In the genomic region with DNA sequence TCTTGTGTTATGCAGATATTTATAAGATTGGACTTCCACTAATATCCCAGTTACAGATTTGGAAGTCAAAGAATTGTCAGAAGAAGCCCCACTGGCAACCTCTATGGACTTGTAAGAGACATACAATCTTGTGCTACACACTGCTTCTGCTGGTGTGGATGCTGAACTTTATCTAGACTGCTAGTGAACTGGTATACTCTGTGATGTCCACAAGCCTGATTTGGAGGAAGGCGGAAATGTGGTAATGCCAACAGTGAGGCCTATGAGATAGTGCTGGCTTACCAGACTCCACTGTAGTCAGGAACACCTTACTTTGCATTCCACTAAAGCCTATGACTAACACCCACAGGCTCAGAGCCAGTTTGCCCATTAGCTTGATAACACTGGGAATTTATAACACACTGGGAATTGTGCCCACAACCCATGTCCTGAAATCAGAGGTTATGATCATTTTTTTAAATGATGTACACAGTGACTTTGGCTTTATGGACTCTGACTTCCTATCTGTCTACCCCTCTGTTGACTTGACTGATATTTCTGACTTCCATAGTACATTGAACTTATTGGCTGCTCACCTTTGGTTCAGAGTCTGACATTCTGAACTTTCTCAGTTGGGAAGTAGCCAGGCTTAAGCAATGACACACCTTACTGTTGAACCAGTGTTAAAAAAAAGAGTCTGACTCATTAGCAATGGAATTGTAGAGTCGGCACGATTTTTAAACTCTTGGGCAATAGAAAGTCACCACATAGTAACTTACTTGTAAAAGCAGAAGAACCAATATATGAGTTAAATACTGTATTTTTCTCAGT, we compare ENCODE assay signal across 13 mouse cellular contexts. TPM values are rescaled to one million over a fixed set of nuclear protein-coding genes. Genes with fewer than 3 reads are reported as not detected.
DNase-seq lines count a peak whose midpoint lies in the region; ATAC-seq and TF ChIP-seq lines count a peak whose summit lies in the region.
"Had no signal": no experiment of that assay in that cellular context is flagged by ENCODE, and none has a peak within 500 bp of the region (broad histone marks: within the 10 kb centered on the region; RNA-seq: fewer than 3 reads in every experiment).

No protein-coding gene starts in this region.

- in situ Hi-C loops in Patski (cut with MboI; ENCODE audit: low pct_unique_long_range_greater_than_20kb): no loop called here

- H3K27me3 ChIP-seq in liver, adult 2 months (ENCODE audit: control insufficient read depth, insufficient read depth, low read length): no peaks in the 10 kb centered on the region
- H3K27me3 ChIP-seq in liver, embryonic 11.5 days (replicated peaks; ENCODE audit: control insufficient read depth, insufficient read depth, low read length): no peaks in the 10 kb centered on the region
- H3K27me3 ChIP-seq in Patski: peaks cover 12% of the 10 kb centered on the region
- H3K27me3 ChIP-seq: limb, embryonic 15.5 days had no signal

- DNase-seq in liver, adult 2 months (ENCODE audit: extremely low read depth, low read depth, low spot score): peak; percentile 96
- no peak for DNase-seq in liver, embryonic 11.5 days (ENCODE audit: low spot score)
- DNase-seq in Patski (ENCODE audit: low read depth, low spot score): peak; percentile 51
- DNase-seq in cerebellum, adult 9-11 months: no peak
- no peak for DNase-seq in B cell, adult 2 months
- DNase-seq: gastrocnemius, postnatal 25 days had no signal

- H3K27ac ChIP-seq in liver, adult 2 months (replicated peaks; ENCODE audit: insufficient read depth, low read depth, low read length): peak overlapping the region; percentile 52; the same call in 1 of the 2 replicates
- no peak overlapping the region for H3K27ac ChIP-seq in liver, embryonic 11.5 days (ENCODE audit: low read depth, low read length)
- peak overlapping the region; percentile 86 for H3K27ac ChIP-seq in embryonic fibroblast, embryonic 13.5 days (ENCODE audit: insufficient read depth, low read length)
- H3K27ac ChIP-seq: forebrain, embryonic 10.5 days; limb, embryonic 15.5 days had no signal

- POLR2A ChIA-PET in Patski (lab: Charles Lee): no interaction called here

- H3K4me1 ChIP-seq in liver, adult 2 months (ENCODE audit: control insufficient read depth, insufficient read depth, low read length): peaks cover 3% of the 10 kb centered on the region; the same call in 1 of the 2 replicates
- no peaks in the 10 kb centered on the region for H3K4me1 ChIP-seq in liver, embryonic 11.5 days (replicated peaks; ENCODE audit: control insufficient read depth, insufficient read depth, low read length)
- H3K4me1 ChIP-seq in embryonic fibroblast, embryonic 13.5 days (ENCODE audit: control insufficient read depth, insufficient read depth, low read length): no peaks in the 10 kb centered on the region
- H3K4me1 ChIP-seq: forebrain, embryonic 10.5 days; limb, embryonic 15.5 days had no signal

- CTCF ChIA-PET in Patski (lab: Charles Lee): interaction anchor here (0.7 to 1.4 kb wide), 3 partner anchors 9 to 17 kb away, joined by 3 to 4 read pairs (median 3); no protein-coding TSS in a partner anchor

- no peak overlapping the region for H3K4me3 ChIP-seq in liver, adult 2 months (ENCODE audit: insufficient read depth, low read depth, low read length)
- no peak overlapping the region for H3K4me3 ChIP-seq in liver, embryonic 11.5 days (ENCODE audit: low read depth, low read length)
- H3K4me3 ChIP-seq in embryonic fibroblast, embryonic 13.5 days (ENCODE audit: insufficient read depth, low read length): no peak overlapping the region
- H3K4me3 ChIP-seq: forebrain, embryonic 10.5 days; limb, embryonic 15.5 days had no signal

- H3K4me2 ChIP-seq in liver, embryonic 11.5 days: no peak overlapping the region
- H3K4me2 ChIP-seq: limb, embryonic 15.5 days; midbrain, embryonic 11.5 days had no signal

- no peak for TF ChIP-seq POLR2A in liver, adult 2 months (IDR thresholded peaks at IDR 0.05; ENCODE audit: extremely low read depth, insufficient read depth, low read length)
- no peak for TF ChIP-seq POLR2A in embryonic fibroblast, embryonic 13.5 days (IDR thresholded peaks at IDR 0.05; ENCODE audit: low read depth, low read length)

- H3K79me2 ChIP-seq in liver, adult 2 months (ENCODE audit: control insufficient read depth, insufficient read depth, low read length): no peaks in the 10 kb centered on the region

- H3K9ac ChIP-seq in liver, adult 2 months (ENCODE audit: low read depth, low read length): no peak overlapping the region
- no peak overlapping the region for H3K9ac ChIP-seq in liver, embryonic 11.5 days (ENCODE audit: low read depth, low read length)
- H3K9ac ChIP-seq: limb, embryonic 15.5 days had no signal

- 13% methylated on average over 3 of the region's 3 CpGs for WGBS in liver, adult 2 months
- WGBS in liver, embryonic 11.5 days: 93% methylated on average over 3 of the region's 3 CpGs

- no peak for ATAC-seq in liver, embryonic 11.5 days (replicated peaks; ENCODE audit: low FRiP score)
- peak; percentile 95 for ATAC-seq in Patski
- ATAC-seq in megakaryocyte-erythroid progenitor cell, adult 5-6 weeks (replicated peaks; ENCODE audit: low FRiP score, low TSS enrichment, poor library complexity, severe bottlenecking): peak; percentile 55; the same call in 1 of the 2 replicates

- no peak for TF ChIP-seq CTCF in liver, adult 2 months (IDR thresholded peaks at IDR 0.05; ENCODE audit: low read depth, low read length)
- TF ChIP-seq CTCF in Patski (IDR thresholded peaks at IDR 0.05): no peak
- no peak for TF ChIP-seq CTCF in embryonic fibroblast, embryonic 13.5 days (IDR thresholded peaks at IDR 0.05; ENCODE audit: borderline replicate concordance, insufficient read depth, low read length)

- no peaks in the 10 kb centered on the region for H3K9me3 ChIP-seq in liver, embryonic 11.5 days (ENCODE audit: control insufficient read depth, low read length)
- H3K9me3 ChIP-seq: forebrain, embryonic 10.5 days; limb, embryonic 15.5 days had no signal

- H3K36me3 ChIP-seq in liver, adult 2 months (ENCODE audit: control insufficient read depth, insufficient read depth, low read length): no peaks in the 10 kb centered on the region
- H3K36me3 ChIP-seq in liver, embryonic 11.5 days (ENCODE audit: control insufficient read depth, insufficient read depth, low read length): no peaks in the 10 kb centered on the region
- H3K36me3 ChIP-seq: forebrain, embryonic 10.5 days; limb, embryonic 15.5 days had no signal

RNA-seq across cellular contexts. Expression of a gene that starts 22.9 kb away (rescaled TPM):
- total RNA-seq in liver, adult 2 months (2014; rRNA removed): 0.09 TPM in 1 of 2 replicates, not detected in the other
- 0.02 TPM in 1 of 2 replicates, not detected in the other for polyA plus RNA-seq in liver, adult 2 months (2012; rRNA removed)
- 0.23 and 0.27 TPM in 2 replicates for polyA plus RNA-seq in liver, embryonic 11.5 days (2014; fragmentation: Nextera tagmentation; extraction: Ambion mirVana)
- polyA plus RNA-seq in Patski (2021): 0.01 TPM
- polyA plus RNA-seq in embryonic fibroblast, embryonic 13.5 days (2011; ENCODE audit: insufficient read length, low read depth, missing spikeins): 2.9 and 5.3 TPM in 2 replicates
- 0.07 TPM in 1 of 2 replicates, not detected in the other for total RNA-seq in megakaryocyte-erythroid progenitor cell, adult 5-6 weeks (2014; fragmentation: Nextera tagmentation)
- total RNA-seq in megakaryocyte-erythroid progenitor cell, adult 5-6 weeks (2017): not detected in 2 replicates

RNA-seq across cellular contexts. Expression of a gene that starts 34.1 kb away (rescaled TPM):
- not detected in 2 replicates for total RNA-seq in liver, adult 2 months (2014; rRNA removed)
- polyA plus RNA-seq in liver, adult 2 months (2012; rRNA removed): not detected in 2 replicates
- polyA plus RNA-seq in liver, embryonic 11.5 days (2014; fragmentation: Nextera tagmentation; extraction: Ambion mirVana): 1.0 and 1.1 TPM in 2 replicates
- not detected for polyA plus RNA-seq in Patski (2021)
- not detected in 2 replicates for polyA plus RNA-seq in embryonic fibroblast, embryonic 13.5 days (2011; ENCODE audit: insufficient read length, low read depth, missing spikeins)
- total RNA-seq in megakaryocyte-erythroid progenitor cell, adult 5-6 weeks (2014; fragmentation: Nextera tagmentation): not detected in 2 replicates
- total RNA-seq in megakaryocyte-erythroid progenitor cell, adult 5-6 weeks (2017): not detected in 2 replicates
- total RNA-seq: gastrocnemius, postnatal 25 days; layer of hippocampus, postnatal 10 days had no signal
- polyA plus RNA-seq: forebrain, embryonic 10.5 days; limb, embryonic 15.5 days; midbrain, embryonic 11.5 days; neural tube, embryonic 11.5 days had no signal

RNA-seq across cellular contexts. Expression of a gene that starts 49.9 kb away (rescaled TPM):
- total RNA-seq in liver, adult 2 months (2014; rRNA removed): 1.8 and 2.3 TPM in 2 replicates
- 2.0 and 2.2 TPM in 2 replicates for polyA plus RNA-seq in liver, adult 2 months (2012; rRNA removed)
- 27.7 and 31.5 TPM in 2 replicates for polyA plus RNA-seq in liver, embryonic 11.5 days (2014; fragmentation: Nextera tagmentation; extraction: Ambion mirVana)
- polyA plus RNA-seq in Patski (2021): 0.27 TPM
- 2.8 and 4.2 TPM in 2 replicates for polyA plus RNA-seq in embryonic fibroblast, embryonic 13.5 days (2011; ENCODE audit: insufficient read length, low read depth, missing spikeins)
- total RNA-seq in megakaryocyte-erythroid progenitor cell, adult 5-6 weeks (2014; fragmentation: Nextera tagmentation): 45.8 and 46.1 TPM in 2 replicates
- total RNA-seq in megakaryocyte-erythroid progenitor cell, adult 5-6 weeks (2017): 18.6 and 21.5 TPM in 2 replicates

Comparison
In these comparisons a context has a peak if more than half of its experiments do, and no peak if none do; other contexts are left out.
1. DNase-seq: peak in liver, adult 2 months (single experiment) and Patski (single experiment); none in liver, embryonic 11.5 days (single experiment), cerebellum, adult 9-11 months (single experiment) and B cell, adult 2 months (0 of 2).